Mouse (Mus musculus): ENCODE measurements around the gene Epha4.

DNA sequence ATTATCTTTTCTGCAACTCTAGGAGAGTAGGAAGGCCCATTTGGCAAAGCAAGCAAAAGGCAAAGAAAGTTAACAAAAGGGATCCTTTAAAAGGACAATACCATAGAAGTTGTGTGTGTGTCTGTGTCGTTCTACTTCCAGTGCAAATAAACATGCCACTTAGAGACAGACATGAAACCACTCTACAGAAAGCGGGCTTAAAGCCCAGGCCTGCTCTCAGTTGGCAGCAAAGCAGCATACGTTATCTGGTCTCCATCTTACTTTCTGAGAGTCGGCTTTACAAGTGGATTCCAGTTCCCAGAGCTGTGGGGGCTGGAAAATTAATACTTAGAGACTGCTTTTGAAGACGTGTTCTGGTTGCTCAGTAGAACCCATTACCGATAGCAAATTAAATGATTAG is 87.9 kb downstream of the Epha4 start:
- TF ChIP-seq POLR2A (IDR thresholded peaks at IDR 0.05; ENCODE audit: control insufficient read depth, extremely low read depth, insufficient read depth, low read length, poor library complexity) (no peak), CTCF (IDR thresholded peaks at IDR 0.05; ENCODE audit: borderline replicate concordance, control insufficient read depth, extremely low read depth, insufficient read depth, low read length, poor library complexity) (no peak)
